Mouse (Mus musculus): ENCODE results near the gene Stat6.

DNA sequence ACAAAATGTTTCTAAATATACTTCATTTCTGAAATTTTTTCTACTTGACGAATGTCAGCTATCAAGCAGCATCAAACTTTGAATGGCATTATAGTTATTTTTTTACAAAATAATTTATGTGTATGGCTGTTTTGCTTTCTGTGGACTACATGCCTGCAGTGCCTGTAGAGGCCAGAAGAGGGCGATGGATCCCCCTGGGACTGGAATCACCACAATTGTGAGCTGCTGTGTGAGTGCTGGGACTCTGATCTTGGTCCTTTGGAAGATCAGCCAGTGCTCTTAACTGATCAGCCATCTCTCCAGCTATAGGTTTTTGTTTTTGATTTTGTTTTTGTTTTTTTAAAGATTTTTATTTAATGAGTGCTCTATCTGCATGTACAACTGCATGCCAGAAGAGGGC lies 28.5 kb downstream of the Stat6 start:
- TF ChIP-seq POLR2A (IDR thresholded peaks at IDR 0.05; ENCODE audit: borderline replicate concordance, insufficient read depth, low read length) (no peak), CTCF (IDR thresholded peaks at IDR 0.05; ENCODE audit: borderline replicate concordance, insufficient read depth, low read depth, low read length) (peak; percentile 46; the same call in 1 of the 2 replicates)
